Mouse (Mus musculus) cerebellum, adult 2 months (tissue): ENCODE data around the gene Doxl2. TPM values are rescaled to one million over a fixed set of nuclear protein-coding genes. Genes with fewer than 3 reads are reported as not detected.

ENCODE experiments used
- DNase-seq, 2 experiments: peaks; one replicate each; pipeline ENCODE4 v3.0.0; 2021
- H3K27ac ChIP-seq: fragments of 200-500 bp; 2 replicates; pipeline ENCODE4 v1.5.1; 2012; ENCODE audit warnings: low read length, control low read depth, inconsistent platforms; ENCODE audit not compliant: insufficient read depth
- H3K27me3 ChIP-seq: fragments of 200-500 bp; 2 replicates; pipeline ENCODE4 v1.6.1; 2012; ENCODE audit warnings: inconsistent platforms, mild to moderate bottlenecking, low read length, moderate library complexity; ENCODE audit not compliant: control insufficient read depth, insufficient read depth
- H3K4me1 ChIP-seq: fragments of 200-500 bp; 2 replicates; pipeline ENCODE4 v1.6.1; 2011; ENCODE audit warnings: low read length; ENCODE audit not compliant: control insufficient read depth, insufficient read depth
- H3K4me3 ChIP-seq: fragments of 200-500 bp; replicated peaks from 2 replicates; pipeline ENCODE3; 2011; ENCODE audit warnings: mild to moderate bottlenecking, low read depth, low read length, control low read depth; ENCODE audit not compliant: insufficient read depth
- CTCF ChIP-seq: fragments of 200-500 bp; IDR thresholded peaks from 2 replicates; pipeline ENCODE4 v1.5.1; 2011; ENCODE audit warnings: low read depth, mild to moderate bottlenecking, control low read depth, low read length, moderate library complexity, borderline replicate concordance; ENCODE audit not compliant: insufficient read depth
- POLR2A ChIP-seq: fragments of 200-500 bp; IDR thresholded peaks from 2 replicates; pipeline ENCODE4 v1.6.1; 2011; ENCODE audit warnings: low read length, control low read depth, borderline replicate concordance; ENCODE audit not compliant: insufficient read depth
- WGBS: fragments of 180-500 bp; shearing (Covaris S2); methylation state at CpG from one replicate; pipeline ENCODE4 v1.1.7; 2018; 5-methylcytosine and 5-hydroxymethylcytosine counted together
- polyA plus RNA-seq: library from polyadenylated mRNA; depleted of rRNA; stranded (reverse); fragments of >200 nt; gene quantifications from 2 replicates; pipeline ENCODE4 v1.2.3, GENCODE M21; 2012

Doxl2 gene
- polyA plus RNA-seq, 1 experiment, result not detected

GRCm38 (mm10) chr6:48991991-48992390 is 17.2 kb downstream of the Doxl2 start:
- Histone ChIP-seq H3K4me1 (no peaks in the 10 kb centered on the region), H3K27ac (no peak overlapping the region), H3K27me3 (no peaks in the 10 kb centered on the region; the same call in 1 of the 2 replicates), H3K4me3 (no peak overlapping the region)
- WGBS, result 67% methylated on average over 4 of the region's 4 CpGs
- TF ChIP-seq POLR2A (no peak), CTCF (no peak)
- no peak for DNase-seq

GRCm38 (mm10) chr6:48998186-48998585 is 23.4 kb downstream of the Doxl2 start:
- TF ChIP-seq POLR2A (no peak), CTCF (no peak)
- WGBS, result 66% methylated on average over 6 of the region's 6 CpGs
- Histone ChIP-seq H3K27ac (no peak overlapping the region), H3K4me1 (no peaks in the 10 kb centered on the region), H3K4me3 (no peak overlapping the region), H3K27me3 (no peaks in the 10 kb centered on the region)
- DNase-seq, result no peak

- no peak overlapping the region for H3K4me3 ChIP-seq
- no peaks in the 10 kb centered on the region for H3K4me1 ChIP-seq
- H3K27me3 ChIP-seq, result no peaks in the 10 kb centered on the region
- no peak for DNase-seq
- TF ChIP-seq CTCF (no peak), POLR2A (no peak)
- 91% methylated on average over 4 of the region's 4 CpGs for WGBS
- H3K27ac ChIP-seq, result no peak overlapping the region
Observed at GRCm38 (mm10) chr6:48998796-48999195, 24.0 kb downstream of the Doxl2 start.

- 50% methylated on average over 4 of the region's 4 CpGs for WGBS
- TF ChIP-seq CTCF (peak; percentile 9; the same call in 1 of the 2 replicates), POLR2A (no peak)
- DNase-seq, result no peak
- no peaks in the 10 kb centered on the region for H3K27me3 ChIP-seq
- H3K4me1 ChIP-seq, result no peaks in the 10 kb centered on the region
- H3K4me3 ChIP-seq, result no peak overlapping the region
- H3K27ac ChIP-seq, result no peak overlapping the region
Observed at GRCm38 (mm10) chr6:49003381-49003780, 28.6 kb downstream of the Doxl2 start.

- no peaks in the 10 kb centered on the region for H3K4me1 ChIP-seq
- under 1% methylated on average over 9 of the region's 9 CpGs for WGBS
- H3K27me3 ChIP-seq, result no peaks in the 10 kb centered on the region; the same call in 1 of the 2 replicates
- TF ChIP-seq CTCF (peak; percentile 82), POLR2A (no peak)
- H3K27ac ChIP-seq, result no peak overlapping the region
- DNase-seq, result peak; percentile 50 to 56
- no peak overlapping the region for H3K4me3 ChIP-seq
Observed at GRCm38 (mm10) chr6:49007981-49008380, 33.2 kb downstream of the Doxl2 start.

GRCm38 (mm10) chr6:49008420-49009160 is 33.8 kb downstream of the Doxl2 start:
- no peaks in the 10 kb centered on the region for H3K4me1 ChIP-seq
- no peak overlapping the region for H3K4me3 ChIP-seq
- H3K27me3 ChIP-seq, result no peaks in the 10 kb centered on the region; the same call in 1 of the 2 replicates
- WGBS, result 33% methylated on average over 13 of the region's 13 CpGs
- H3K27ac ChIP-seq, result no peak overlapping the region
- TF ChIP-seq CTCF, result no peak
- no peak for TF ChIP-seq POLR2A
- no peak for DNase-seq

GRCm38 (mm10) chr6:49009161-49009555 is 34.4 kb downstream of the Doxl2 start:
- WGBS, result 38% methylated on average over 7 of the region's 7 CpGs
- Histone ChIP-seq H3K4me3 (no peak overlapping the region), H3K27me3 (no peaks in the 10 kb centered on the region; the same call in 1 of the 2 replicates), H3K27ac (no peak overlapping the region), H3K4me1 (no peaks in the 10 kb centered on the region)
- no peak for DNase-seq
- TF ChIP-seq CTCF, result no peak
- TF ChIP-seq POLR2A, result no peak

GRCm38 (mm10) chr6:49009665-49010064 is 34.9 kb downstream of the Doxl2 start:
- H3K4me3 ChIP-seq, result no peak overlapping the region
- TF ChIP-seq POLR2A, result no peak
- no peak for TF ChIP-seq CTCF
- WGBS, result 98% methylated on average over 1 of the region's 1 CpGs
- H3K27ac ChIP-seq, result no peak overlapping the region
- no peak for DNase-seq
- H3K4me1 ChIP-seq, result no peaks in the 10 kb centered on the region
- H3K27me3 ChIP-seq, result no peaks in the 10 kb centered on the region; the same call in 1 of the 2 replicates
